Mouse (Mus musculus): ENCODE measurements at regions not wholly inside any gene's neighbourhood (a gene's known extent, or its start where the extent isn't known, plus 50 kb on each side); places are given as distances from the start of the nearest gene placed in this dataset.
A peak's percentile ranks its signal among the peaks of the same experiment; 100 is the strongest.

GRCm38 (mm10) chr15:63724543-63725186, 120.3 kb downstream of the Gsdmc2 start:
- no peak for DNase-seq (ENCODE audit: low spot score in 2 of 2)

GRCm38 (mm10) chr15:63722991-63723390, 122.0 kb downstream of the Gsdmc2 start:
- DNase-seq (ENCODE audit: low spot score in 2 of 2), result no peak

GRCm38 (mm10) chr15:63721669-63722357, 123.2 kb downstream of the Gsdmc2 start:
- DNase-seq (ENCODE audit: low spot score in 2 of 2), result peak; percentile 5 to 15

GRCm38 (mm10) chr15:63717812-63718211, 127.2 kb downstream of the Gsdmc2 start:
- DNase-seq (ENCODE audit: low spot score in 2 of 2), result no peak

- no peak for DNase-seq (ENCODE audit: low spot score in 2 of 2)
Measured at GRCm38 (mm10) chr15:63713697-63714096, 131.3 kb downstream of the Gsdmc2 start.

- DNase-seq (ENCODE audit: low spot score in 2 of 2), result no peak
Measured at GRCm38 (mm10) chr15:63710381-63710780, 134.6 kb downstream of the Gsdmc2 start.

GRCm38 (mm10) chr15:63709270-63709933, 135.6 kb downstream of the Gsdmc2 start:
- no peak for DNase-seq (ENCODE audit: low spot score in 2 of 2)

- DNase-seq (ENCODE audit: low spot score in 2 of 2), result no peak
Measured at GRCm38 (mm10) chr15:63704636-63705035, 140.3 kb downstream of the Gsdmc2 start.

- DNase-seq (ENCODE audit: low spot score in 2 of 2), result no peak
Measured at GRCm38 (mm10) chr15:63697831-63698230, 147.1 kb downstream of the Gsdmc2 start.

GRCm38 (mm10) chr15:63694150-63694549, 150.8 kb downstream of the Gsdmc2 start:
- DNase-seq (ENCODE audit: low spot score in 2 of 2), result no peak

GRCm38 (mm10) chr15:63693561-63693960, 151.4 kb downstream of the Gsdmc2 start:
- DNase-seq (ENCODE audit: low spot score in 2 of 2), result no peak

- no peak for DNase-seq (ENCODE audit: low spot score in 2 of 2)
Measured at GRCm38 (mm10) chr15:63692491-63693295, 152.3 kb downstream of the Gsdmc2 start.

GRCm38 (mm10) chr15:63689788-63690575, 155.0 kb downstream of the Gsdmc2 start:
- DNase-seq (ENCODE audit: low spot score in 2 of 2), result no peak

GRCm38 (mm10) chr15:63687852-63688251, 157.1 kb downstream of the Gsdmc2 start:
- no peak for DNase-seq (ENCODE audit: low spot score in 2 of 2)

- no peak for DNase-seq (ENCODE audit: low spot score in 2 of 2)
Measured at GRCm38 (mm10) chr15:63686954-63687562, 157.9 kb downstream of the Gsdmc2 start.

GRCm38 (mm10) chr15:63679984-63680925, 164.7 kb downstream of the Gsdmc2 start:
- no peak for DNase-seq (ENCODE audit: low spot score in 2 of 2)

- DNase-seq (ENCODE audit: low spot score in 2 of 2), result no peak
Measured at GRCm38 (mm10) chr15:63678921-63679320, 166.1 kb downstream of the Gsdmc2 start.

GRCm38 (mm10) chr15:63675491-63676036, 169.4 kb downstream of the Gsdmc2 start:
- no peak for DNase-seq (ENCODE audit: low spot score in 2 of 2)

GRCm38 (mm10) chr15:63674404-63674803, 170.6 kb downstream of the Gsdmc2 start:
- DNase-seq (ENCODE audit: low spot score in 2 of 2), result no peak
